Mouse (Mus musculus) thymus, postnatal 4 days (tissue): ENCODE measurements around the gene S1pr1.

Experiments used
- DNase-seq: peaks from one replicate; pipeline ENCODE4 v3.0.0; 2021

Gene S1pr1

DNA sequence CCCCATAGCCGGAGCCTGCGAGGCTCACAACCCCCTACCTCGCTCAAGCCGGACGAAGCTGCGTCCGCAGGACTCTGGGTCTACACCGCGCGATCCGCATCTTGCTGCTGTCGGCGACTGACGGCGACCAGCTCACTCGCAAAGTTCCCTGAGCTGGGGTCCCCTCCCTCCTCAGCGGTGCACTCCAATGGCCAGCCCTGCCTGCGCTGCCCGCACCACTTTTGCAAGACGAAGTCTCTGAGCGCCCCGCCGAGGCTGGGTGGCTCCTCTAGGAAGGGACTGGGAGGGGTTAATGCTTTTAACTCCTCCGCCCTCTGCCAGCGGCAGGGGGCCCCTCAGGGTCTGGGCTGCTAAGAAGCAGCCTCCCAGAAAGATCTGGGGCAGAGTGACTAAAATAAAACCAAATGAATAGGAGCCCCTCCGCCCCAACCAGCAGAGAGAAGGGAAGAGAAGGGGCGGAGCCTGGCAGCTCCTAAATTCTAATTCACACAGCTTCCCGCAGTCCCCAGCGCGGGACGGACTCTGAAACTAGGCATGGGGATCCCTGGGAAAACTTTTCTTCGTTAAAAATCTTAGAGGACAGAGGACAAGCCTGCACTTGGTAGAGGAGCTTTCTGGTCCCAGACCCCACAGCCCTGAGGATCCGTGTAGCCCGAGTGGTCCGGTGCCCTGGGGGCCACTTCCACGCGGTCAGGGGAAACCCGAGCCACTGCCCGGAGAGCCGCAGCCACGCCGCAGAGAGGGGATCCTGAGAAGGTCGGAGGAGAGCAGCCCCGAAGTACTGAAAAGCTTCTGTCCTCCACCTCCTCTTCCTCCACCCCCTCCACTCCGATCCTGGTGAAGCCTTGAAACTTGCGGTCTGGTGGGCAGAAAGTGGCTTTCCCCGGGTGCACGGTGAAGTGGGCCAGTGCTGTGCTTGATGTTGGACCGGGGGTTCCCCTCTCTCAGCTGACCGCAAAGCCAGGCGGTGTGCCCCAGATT lies at the start of gene S1pr1:
Gene S1pr1, minus strand, starts transcription at position 402 of the 981 bp plus-strand sequence.
- DNase-seq, result peak; percentile 80

DNA sequence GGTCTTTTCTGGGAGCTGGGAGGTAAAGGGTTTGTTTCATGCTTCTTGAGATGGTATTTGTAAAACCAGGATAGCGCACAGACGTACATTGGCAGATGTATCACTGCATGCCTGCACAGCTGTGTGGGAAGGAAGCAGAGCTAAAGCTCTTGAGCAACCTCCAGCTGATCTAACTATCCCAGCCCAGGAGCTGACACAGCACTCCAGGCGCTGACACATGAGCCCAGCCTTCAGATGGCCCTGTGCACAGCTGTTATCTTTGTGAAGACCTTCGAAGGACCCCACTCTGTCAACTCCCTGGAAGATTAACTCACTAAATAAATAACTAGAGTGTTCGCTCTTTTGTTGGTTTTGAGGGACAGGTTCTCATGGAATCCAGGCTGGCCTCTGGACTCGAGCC lies 48.4 kb upstream of the S1pr1 start:
- peak; percentile 27 for DNase-seq

DNA sequence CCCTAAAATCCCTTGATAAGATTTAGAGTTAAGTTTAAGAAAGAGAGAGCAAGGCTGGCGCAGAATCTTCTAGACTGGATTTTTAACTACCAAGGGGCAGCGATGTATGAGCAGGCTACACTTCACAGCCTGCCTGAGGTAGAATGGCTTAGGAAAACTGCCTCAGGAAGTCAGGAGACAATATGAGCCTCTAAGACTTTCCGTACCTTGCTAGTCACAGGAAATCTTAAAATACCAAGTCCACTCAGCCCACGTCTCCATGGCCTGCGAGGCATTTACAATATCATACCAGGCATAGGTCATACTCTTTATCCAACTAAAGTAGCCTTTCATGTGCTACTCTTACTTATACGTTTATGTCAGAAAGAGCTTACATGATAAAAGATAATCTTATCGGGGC lies 48.0 kb upstream of the S1pr1 start:
- no peak for DNase-seq

DNA sequence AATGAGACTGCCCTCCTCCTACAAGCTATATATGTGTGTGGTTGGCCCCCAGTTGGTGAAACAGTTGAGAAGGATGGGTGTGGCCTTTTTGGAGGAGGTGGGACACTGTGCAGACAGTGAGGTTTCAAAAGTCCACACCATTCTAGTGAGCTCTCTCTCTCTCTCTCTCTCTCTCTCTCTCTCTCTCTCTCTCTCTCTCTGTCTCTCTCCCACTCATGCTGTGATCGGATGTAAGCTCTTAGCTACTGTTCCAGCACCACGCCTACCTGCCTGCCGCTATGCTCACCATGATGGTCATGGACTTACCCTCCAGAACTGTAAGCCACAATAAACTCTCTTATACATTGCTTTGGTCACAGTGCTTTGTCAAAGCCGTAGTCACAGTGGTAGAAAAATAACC lies 44.8 kb upstream of the S1pr1 start:
- DNase-seq, result no peak

DNA sequence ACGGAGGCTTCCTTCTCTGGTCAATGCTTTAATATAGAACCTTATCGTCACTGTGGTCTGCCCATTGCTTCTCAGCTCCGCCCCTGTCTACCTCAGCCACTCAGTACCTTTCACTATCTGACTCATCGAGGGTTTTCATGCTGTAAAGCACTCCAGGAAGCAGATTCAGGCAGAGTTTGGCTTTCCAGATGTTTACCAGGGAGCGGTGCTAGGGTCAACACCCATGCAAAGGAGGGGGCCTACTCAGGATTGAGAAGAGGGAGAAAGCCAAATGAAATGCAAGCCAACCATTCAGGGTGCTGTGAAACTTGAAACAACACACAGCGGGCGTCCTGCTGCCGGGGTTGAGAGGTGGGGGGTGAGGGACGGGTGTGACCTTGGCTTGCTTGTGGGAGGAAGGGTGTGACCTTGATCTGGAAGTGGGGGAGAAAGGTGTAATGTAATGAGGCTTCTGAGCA lies 43.6 kb upstream of the S1pr1 start:
- peak; percentile 29 for DNase-seq

DNA sequence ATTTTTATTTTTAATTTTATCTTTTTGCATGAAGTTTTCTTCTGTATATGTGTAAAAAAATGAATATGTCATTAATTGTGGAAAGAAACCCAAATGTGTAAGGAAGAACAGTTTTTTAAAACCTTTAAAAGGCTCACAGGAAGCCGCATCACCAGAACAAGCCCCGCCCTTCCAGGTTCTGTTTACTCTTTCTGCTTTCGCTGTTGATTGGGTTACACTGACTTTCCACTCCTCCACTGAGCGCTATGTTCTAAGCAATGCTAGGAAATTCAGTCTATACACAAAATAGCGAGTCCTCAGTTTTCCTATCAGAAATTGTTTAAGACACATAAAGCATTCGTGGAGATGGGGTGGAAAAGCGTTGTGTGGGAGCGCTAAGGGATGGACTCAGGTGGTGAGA lies 39.6 kb upstream of the S1pr1 start:
- DNase-seq, result peak; percentile 21

DNA sequence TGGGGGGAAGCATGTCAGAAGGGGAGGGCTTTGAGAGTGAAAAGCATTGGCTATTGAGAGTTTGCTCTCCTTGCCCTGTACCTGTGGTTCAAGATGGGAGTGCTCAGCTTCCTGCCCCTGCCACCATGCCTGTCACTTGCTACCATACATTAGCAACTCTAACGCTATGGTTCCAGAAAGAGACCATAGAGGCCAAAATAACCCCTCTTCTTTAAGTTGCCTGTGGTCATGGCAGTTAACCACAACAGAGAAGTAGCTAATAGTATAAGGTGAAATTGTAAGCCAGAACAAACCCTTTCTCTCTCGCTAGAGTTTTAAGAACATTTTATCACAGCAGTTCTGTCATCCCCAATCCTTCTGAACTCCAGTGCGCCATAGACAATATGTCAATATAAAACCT lies 35.5 kb upstream of the S1pr1 start:
- DNase-seq, result no peak

DNA sequence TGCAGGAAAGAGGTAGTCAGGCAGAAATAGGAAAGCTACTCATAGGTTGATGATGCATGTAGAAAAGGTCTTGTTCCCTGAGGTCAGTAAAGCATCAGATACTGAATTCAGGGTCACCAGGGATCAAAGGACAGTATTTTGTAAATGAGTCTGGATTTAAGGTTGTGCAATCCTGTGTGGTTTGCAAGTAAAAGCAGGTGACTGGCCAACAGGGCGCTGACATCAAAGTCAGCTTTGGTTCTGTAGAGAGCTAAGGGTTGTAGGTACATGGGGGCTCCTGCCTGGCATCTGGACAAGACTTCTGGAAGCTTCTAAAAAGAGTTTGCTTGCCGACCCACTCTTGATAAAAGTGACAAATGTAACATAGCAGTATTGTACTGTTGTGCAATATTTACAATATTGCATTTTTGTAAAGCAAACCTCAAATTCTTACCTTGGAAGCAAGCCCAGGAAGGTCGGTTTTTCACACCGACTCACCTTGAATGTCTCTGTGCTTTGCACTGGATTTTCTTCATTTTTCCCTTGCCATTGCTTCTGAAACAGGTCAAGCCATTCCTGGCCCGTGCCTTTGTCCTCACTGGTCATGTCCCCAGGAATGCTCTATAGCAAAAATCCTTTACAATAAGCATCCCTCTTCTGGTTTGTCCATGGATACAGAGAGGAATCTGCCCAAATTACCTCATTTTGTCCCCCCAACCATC lies 33.6 kb upstream of the S1pr1 start:
- DNase-seq, result no peak

DNA sequence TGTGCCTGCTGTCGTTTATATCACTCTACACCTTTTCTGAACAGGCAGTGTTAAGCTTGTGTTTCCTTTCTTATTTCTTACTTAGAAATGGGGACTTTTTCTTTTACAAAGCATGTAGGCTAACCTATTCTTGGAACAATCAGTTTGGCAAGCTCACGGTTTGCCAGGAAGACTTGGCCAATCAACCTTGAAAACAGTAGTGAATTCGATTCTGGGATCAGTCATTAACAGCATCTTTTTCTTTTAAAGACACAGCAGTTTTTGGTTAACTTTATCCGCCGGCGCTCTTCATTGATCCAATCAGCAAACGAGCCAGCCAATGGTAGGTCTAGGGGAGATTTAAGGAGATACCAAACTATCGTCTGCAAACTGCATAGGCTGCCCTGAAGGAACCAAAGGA lies 31.6 kb upstream of the S1pr1 start:
- no peak for DNase-seq

DNA sequence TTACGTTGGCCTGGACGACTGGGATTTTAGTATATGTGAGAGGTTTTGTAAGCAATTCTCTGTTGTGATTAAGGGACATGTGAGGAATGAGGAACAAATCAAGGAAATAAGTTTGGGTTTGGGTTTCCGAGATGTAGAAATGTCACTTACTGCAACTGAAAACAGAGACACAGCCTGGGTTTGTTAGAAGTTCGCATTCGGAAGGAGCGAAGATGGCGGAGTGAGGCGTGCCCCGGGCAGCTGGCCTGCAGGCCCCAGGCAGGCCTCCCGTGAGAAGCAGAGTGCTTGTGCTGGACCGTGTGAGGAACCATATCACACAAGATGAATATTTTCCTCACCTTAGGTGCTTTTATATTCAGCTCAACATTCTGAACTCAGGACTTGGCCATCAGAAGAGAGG lies 30.2 kb upstream of the S1pr1 start:
- no peak for DNase-seq

DNA sequence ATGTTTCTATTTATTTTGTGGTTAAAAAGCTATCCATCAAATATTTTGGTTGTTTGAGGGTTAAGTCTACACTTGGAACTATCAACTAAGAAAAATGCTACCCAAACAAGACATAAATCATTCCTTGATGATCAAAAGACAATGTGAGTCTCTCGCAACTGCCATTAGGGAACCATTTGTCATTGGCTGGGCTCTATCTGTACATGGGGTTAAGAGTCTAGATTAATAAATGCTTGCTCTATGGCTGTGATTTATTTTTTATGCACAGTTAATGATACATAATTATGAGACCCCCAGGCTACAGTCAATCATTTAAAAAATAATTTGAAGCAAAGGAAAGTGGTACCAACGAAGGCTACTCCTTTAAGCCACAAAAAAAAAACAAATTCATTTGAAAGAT lies 23.7 kb upstream of the S1pr1 start:
- no peak for DNase-seq

DNA sequence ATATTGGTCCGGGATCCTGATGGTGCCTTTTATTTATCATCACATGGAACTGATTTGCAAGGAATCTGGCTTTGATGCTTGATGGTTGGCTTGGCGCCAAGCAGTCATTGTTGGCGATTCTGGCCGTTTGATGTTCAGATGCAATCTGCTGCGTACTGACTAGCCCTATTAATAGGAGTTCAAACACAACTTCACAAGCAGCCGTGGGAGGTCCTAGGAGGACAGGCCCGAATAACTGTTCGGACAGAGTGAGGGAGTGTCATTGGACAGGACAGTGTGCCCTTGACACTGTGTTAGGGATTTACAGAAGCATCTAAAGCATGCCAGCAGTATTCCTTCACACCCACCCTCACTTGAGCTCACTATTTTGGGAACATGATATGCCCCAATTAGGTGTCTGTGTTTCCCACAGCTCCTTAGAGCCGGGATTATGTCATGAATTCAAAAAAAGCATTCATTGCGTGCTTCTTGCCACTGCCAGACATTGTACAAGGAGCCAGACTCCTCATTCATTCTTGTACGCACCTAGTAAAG lies 23.0 kb upstream of the S1pr1 start:
- DNase-seq, result no peak

DNA sequence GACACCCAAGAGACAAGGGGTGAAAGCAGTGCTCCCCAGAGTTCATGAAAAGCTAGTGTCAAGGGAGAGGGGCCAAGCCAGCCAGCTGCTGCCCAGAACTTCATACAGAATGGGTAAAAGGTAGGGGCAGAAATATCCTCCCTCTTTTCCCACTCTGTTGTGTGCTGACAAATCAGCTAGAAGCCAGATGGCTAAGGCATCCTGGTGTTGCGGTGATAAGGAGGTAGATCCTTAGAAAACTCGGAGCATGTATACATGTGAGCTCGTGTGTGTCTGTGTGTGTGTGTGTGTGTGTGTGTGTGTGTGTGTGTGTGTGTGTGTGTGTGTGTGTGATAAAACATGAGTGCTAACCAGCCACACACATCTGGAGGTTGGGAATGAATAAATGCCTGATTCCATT lies 20.7 kb upstream of the S1pr1 start:
- DNase-seq, result no peak

DNA sequence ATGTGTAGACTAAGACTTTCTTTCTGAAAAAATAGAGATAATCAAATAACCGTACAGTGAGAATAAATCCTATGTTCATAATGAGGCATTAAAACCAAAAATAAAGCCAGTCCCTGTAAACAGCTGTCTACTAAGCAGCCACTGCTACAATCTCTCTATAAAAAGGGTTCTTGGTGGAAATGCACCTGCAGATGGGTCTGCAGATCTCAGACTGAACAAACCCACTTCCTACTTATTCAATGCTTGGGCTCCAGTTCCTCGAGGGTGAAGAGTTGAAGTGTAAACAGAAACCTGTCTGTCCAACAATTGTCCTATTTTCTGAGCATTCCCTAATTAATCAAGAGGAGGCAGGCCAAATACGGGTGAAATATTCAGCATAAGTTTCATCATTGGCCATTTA lies 20.0 kb upstream of the S1pr1 start:
- no peak for DNase-seq

DNA sequence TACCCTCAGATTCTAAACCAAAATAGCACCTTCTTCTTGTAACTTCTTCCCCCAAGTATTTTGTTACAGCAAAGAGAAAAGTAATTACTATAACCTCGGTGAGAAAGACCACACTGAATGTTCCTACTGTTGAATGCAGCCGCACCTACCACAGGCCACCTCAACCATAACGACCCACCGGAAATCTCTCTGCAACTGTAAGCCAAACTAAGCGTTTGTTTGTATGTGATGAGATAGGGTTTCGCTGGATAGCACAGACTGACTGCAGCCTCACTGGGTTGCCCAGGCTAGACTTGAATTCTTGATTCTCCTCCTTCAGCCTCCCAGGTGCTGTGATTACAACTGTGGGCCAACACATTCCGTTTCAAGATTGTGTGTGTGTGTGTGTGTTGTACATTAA lies 15.5 kb upstream of the S1pr1 start:
- no peak for DNase-seq

DNA sequence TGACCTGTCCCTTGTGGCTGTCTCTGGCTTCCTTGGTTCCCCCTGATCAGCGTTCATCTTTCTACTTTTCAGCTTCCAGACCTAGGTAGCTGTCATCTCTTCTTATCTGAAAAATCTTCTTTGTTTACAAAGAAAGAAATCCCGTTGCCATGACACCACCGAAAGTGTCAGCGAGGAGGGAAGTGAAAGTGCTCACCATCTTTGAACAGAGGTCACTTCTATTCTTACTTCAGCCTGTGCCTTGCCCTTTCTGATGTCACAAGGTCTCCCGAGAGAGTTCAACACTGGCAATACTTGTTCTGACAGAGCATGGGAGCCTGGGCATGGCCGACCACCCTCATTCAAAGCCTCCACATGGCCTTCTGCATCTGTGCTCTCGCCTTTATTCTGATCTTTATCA lies 14.3 kb upstream of the S1pr1 start:
- no peak for DNase-seq

DNA sequence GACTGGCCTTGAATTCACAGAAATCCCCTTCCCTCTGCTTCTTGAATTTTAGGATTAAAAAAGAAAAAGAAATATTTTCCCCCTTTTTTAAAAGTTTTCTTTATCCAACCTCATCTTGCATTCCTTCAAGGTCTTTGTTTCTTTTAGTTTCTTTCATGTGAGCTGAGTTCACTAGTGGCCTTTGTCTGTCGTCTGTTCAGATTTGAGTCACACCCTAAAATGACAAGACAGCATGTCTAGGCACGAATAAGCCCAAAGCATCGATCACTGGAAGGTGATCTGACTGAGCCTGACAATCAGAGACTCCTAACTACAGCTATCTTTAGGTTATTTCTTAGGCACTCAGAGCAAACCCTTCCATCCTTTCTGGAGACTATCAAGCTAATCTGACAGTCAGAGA lies 13.3 kb upstream of the S1pr1 start:
- DNase-seq, result no peak

DNA sequence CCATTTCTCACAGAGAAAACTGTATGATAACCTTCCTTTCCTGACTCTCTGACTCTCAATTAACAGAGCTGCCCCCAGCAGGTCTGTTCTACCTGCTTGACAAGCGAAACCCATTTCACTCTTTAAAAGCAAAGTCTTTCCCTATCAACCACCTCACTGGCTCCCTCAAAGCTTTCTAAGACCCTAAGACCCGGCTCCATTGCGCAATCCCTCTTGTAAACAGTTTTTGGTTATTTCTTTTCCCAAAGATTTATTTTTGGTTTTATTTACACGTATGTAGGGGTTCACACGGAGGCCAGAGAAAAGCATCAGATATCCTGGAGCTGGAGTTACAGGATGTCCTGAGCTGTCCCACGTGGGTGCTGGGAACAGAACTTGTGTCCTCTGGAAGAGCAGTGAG lies 4.0 kb upstream of the S1pr1 start:
- DNase-seq, result no peak

DNA sequence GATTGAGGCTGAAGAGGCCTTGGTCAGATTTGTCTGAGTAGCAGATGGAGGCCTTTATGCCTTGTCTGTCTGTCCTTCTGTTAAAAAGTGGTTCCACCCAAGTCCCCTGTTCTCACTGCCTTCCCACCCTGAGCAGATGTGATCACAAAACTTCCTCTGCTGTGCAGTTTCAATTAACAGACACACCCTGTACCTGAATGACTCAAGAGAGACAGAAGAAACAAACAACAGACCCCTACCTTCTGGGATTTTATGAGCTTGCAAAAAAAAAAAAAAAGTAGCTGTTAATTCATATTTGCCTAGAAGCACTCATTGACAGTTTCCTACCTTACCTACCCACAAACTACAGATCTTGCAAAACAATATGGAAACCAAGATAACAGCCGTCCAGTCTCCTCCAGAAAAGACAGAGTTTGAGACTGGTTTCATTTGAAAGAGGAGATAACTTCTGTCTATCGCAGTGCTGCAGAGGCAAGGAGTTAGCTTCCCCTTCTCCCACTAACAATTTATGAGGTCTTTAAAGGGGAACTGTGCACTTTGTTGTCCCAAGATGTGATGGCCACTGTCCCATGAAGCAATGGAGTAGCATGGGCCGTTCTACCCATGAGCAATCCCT lies 1.1 kb upstream of the S1pr1 start:
- DNase-seq, result no peak

DNA sequence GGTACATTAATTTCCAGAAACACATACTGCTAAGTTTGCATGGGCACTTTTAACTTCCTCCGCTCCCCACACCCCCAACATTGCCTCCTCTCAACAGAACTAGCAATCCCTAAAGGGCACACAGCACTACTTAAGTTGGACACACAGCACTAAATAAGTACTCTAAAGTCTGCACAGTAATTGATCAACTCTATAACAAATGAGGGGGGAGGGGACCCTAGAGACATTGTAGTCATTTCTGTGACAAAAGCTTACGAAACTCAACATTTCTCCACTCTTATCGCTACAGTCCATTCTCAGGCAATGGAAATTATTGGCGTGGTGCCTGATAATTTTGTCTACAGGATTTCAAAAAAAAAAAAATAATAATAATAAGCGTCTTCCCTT lies 830 bp downstream of the S1pr1 start:
- DNase-seq, result no peak

DNA sequence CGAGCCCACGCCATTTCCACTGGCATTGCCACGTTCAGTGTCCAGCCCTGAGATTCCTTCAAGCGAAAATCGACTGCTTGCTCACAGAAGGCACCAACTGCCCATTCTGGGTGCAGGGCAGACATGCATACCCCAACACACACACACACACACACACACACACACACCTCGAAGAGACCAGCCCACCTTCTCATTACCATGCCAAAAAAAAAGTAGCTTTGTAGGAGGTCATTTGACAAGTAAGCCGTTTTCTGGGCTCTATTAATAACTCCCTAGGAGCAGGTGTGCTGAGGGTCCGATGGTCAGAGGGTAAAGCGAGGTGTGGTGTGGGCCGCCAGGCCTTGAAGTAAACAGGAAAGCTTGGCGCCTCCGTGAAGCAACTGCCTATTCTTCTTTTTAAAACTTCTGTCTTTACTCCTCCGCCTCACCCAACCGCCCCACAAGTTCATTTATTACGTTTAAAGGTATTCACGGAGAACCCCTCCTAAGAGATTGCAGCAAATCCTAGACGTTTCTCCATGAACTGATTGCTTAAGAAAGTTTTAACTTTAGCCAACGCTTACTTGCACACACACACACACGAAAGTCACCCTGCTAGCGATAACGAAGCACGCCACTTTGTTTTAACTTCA lies 1.3 kb downstream of the S1pr1 start:
- no peak for DNase-seq

DNA sequence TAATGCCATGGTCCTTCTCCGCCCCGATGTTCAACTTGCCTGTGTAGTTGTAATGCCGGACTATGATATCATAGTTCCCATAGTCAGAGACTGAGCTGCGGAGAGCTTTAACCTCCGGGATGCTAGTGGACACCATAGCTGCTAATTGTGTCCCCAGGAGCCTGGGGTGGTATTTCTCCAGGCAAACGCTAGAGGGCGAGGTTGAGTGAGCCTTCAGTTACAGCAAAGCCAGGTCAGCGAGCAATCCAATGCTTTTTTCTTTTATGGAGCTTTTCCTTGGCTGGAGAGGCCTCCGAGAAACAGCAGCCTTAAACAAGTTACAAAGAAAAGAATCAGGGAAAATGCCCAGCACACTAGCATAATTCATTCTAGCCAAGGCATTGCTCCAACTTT lies 2.1 kb downstream of the S1pr1 start:
- DNase-seq, result peak; percentile 78
